24 mouse cellular contexts compared by ENCODE assay signal in the genomic region with DNA sequence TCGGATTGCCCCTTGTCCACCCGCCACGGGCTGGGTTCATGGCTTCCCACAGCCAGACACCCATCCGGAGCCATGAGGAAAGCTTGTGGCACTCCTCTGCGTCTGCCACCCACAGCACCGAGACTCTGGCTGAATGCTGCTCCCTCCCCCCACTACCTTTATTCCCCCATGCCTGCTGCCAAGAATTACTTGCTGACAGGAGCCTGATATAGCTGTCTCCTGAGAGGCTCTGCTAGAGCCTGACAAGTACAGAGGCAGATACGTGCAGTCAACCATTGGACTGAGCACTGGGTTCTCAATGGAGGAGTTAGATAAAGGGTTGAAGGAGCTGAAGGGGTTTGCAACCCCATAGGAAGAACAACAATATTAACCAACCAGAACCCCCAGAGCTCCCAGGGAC.
DNase-seq lines count a peak whose midpoint lies in the region; ATAC-seq and TF ChIP-seq lines count a peak whose summit lies in the region.
"Had no signal": no experiment of that assay in that cellular context is flagged by ENCODE, and none has a peak within 500 bp of the region (broad histone marks: within the 10 kb centered on the region; RNA-seq: fewer than 3 reads in every experiment).

No protein-coding gene starts in this region.

- H3K4me1 ChIP-seq in heart, embryonic 13.5 days = peaks cover 10% of the 10 kb centered on the region; the same call in 1 of the 2 replicates
- H3K4me1 ChIP-seq in heart, postnatal 0 days (ENCODE audit: control insufficient read depth, insufficient read depth) = peaks cover 6% of the 10 kb centered on the region; the same call in 1 of the 2 replicates
- H3K4me1 ChIP-seq: embryonic facial prominence, embryonic 15.5 days; forebrain, embryonic 10.5 days; hindbrain, embryonic 10.5 days; intestine, embryonic 15.5 days had no signal

- H3K9me3 ChIP-seq in heart, embryonic 13.5 days = no peaks in the 10 kb centered on the region
- H3K9me3 ChIP-seq in heart, postnatal 0 days (replicated peaks; ENCODE audit: control insufficient read depth, low read length) = no peaks in the 10 kb centered on the region
- H3K9me3 ChIP-seq: embryonic facial prominence, embryonic 15.5 days; forebrain, embryonic 10.5 days; G1E; hindbrain, embryonic 10.5 days; intestine, embryonic 15.5 days had no signal

- no peak for TF ChIP-seq EP300 in heart, postnatal 0 days (IDR thresholded peaks at IDR 0.05; ENCODE audit: low read depth)

- DNase-seq in gastrocnemius, adult 2 months = peak; percentile 10
- DNase-seq in gastrocnemius, postnatal 4 days (ENCODE audit: low spot score in 2 of 2) = no peak
- no peak for DNase-seq in heart, adult 11 months
- peak; percentile 45 for DNase-seq in heart, postnatal 0 days (ENCODE audit: low spot score)
- no peak for DNase-seq in heart, postnatal 36 days
- DNase-seq in heart, postnatal 4 days = peak; percentile 8
- DNase-seq: adrenal gland, postnatal 10 days; B cell, adult 2 months; cerebellum, adult 11 months; cerebellum, adult 8-10 months; cerebellum, postnatal 14 days; embryo, embryonic 11 days; gastrocnemius, postnatal 36 days; kidney, adult 18-20 months had no signal

- intact Hi-C loops in gastrocnemius, adult 2 months (cut with DNase I) = no loop called here
- intact Hi-C loops in heart, postnatal 36 days (cut with DNase I) = no loop called here

- no peak overlapping the region for H3K4me3 ChIP-seq in gastrocnemius, adult 2 months
- H3K4me3 ChIP-seq in heart, embryonic 13.5 days = no peak overlapping the region
- no peak overlapping the region for H3K4me3 ChIP-seq in heart, postnatal 0 days (ENCODE audit: low read depth, low read length)
- H3K4me3 ChIP-seq: embryonic facial prominence, embryonic 15.5 days; erythroblast, embryonic 14.5 days; forebrain, embryonic 10.5 days; hindbrain, embryonic 10.5 days; intestine, embryonic 15.5 days had no signal

- no peaks in the 10 kb centered on the region for H3K27me3 ChIP-seq in heart, embryonic 13.5 days (replicated peaks)
- no peaks in the 10 kb centered on the region for H3K27me3 ChIP-seq in heart, postnatal 0 days (ENCODE audit: control insufficient read depth, insufficient read depth, low read length)
- H3K27me3 ChIP-seq: embryonic facial prominence, embryonic 15.5 days; intestine, embryonic 15.5 days had no signal

- no peaks in the 10 kb centered on the region for H3K36me3 ChIP-seq in heart, embryonic 13.5 days
- no peaks in the 10 kb centered on the region for H3K36me3 ChIP-seq in heart, postnatal 0 days (replicated peaks; ENCODE audit: control insufficient read depth, insufficient read depth, low read length)
- H3K36me3 ChIP-seq: embryonic facial prominence, embryonic 15.5 days; forebrain, embryonic 10.5 days; G1E; hindbrain, embryonic 10.5 days; intestine, embryonic 15.5 days had no signal

- no peak; the same call in none of the 2 replicates for ATAC-seq in heart, embryonic 13.5 days (ENCODE audit: extremely low read depth, insufficient number of reproducible peaks, low FRiP score, low TSS enrichment)
- peak; percentile 95 for ATAC-seq in heart, postnatal 0 days (ENCODE audit: insufficient read depth, low read depth)
- ATAC-seq: CD4-positive, CD25-positive, alpha-beta regulatory T cell, adult 4 months; forebrain, embryonic 14.5 days; intestine, embryonic 15.5 days had no signal

- no peak for TF ChIP-seq CTCF in gastrocnemius, adult 2 months (IDR thresholded peaks at IDR 0.05)
- no peak for TF ChIP-seq CTCF in heart, postnatal 0 days (IDR thresholded peaks at IDR 0.05; ENCODE audit: low read depth)

- H3K9ac ChIP-seq in heart, embryonic 13.5 days = no peak overlapping the region
- no peak overlapping the region for H3K9ac ChIP-seq in heart, postnatal 0 days (replicated peaks; ENCODE audit: low read depth, low read length)
- H3K9ac ChIP-seq: embryonic facial prominence, embryonic 15.5 days; hindbrain, embryonic 14.5 days; intestine, embryonic 15.5 days had no signal

- H3K27ac ChIP-seq in gastrocnemius, adult 2 months = no peak overlapping the region
- peak overlapping the region; percentile 36; the same call in 1 of the 2 replicates for H3K27ac ChIP-seq in heart, embryonic 13.5 days (replicated peaks)
- no peak overlapping the region for H3K27ac ChIP-seq in heart, postnatal 0 days (ENCODE audit: low read depth)
- H3K27ac ChIP-seq: embryonic facial prominence, embryonic 15.5 days; forebrain, embryonic 10.5 days; hindbrain, embryonic 10.5 days; hindbrain, embryonic 14.5 days; intestine, embryonic 15.5 days had no signal

- 18% methylated on average over 7 of the region's 7 CpGs for WGBS in heart, embryonic 13.5 days
- 23% methylated on average over 7 of the region's 7 CpGs for WGBS in heart, postnatal 0 days

- H3K4me2 ChIP-seq in heart, embryonic 13.5 days = peak overlapping the region; percentile 24; the same call in 1 of the 2 replicates
- H3K4me2 ChIP-seq in heart, postnatal 0 days (ENCODE audit: low read depth, low read length) = no peak overlapping the region
- H3K4me2 ChIP-seq: embryonic facial prominence, embryonic 15.5 days; hindbrain, embryonic 14.5 days; intestine, embryonic 15.5 days had no signal

Comparison
In these comparisons a context has a peak if more than half of its experiments do, and no peak if none do; other contexts are left out.
1. DNase-seq: peak in gastrocnemius, adult 2 months (single experiment), heart, postnatal 0 days (single experiment) and heart, postnatal 4 days (single experiment); none in gastrocnemius, postnatal 4 days (0 of 2), heart, adult 11 months (single experiment) and heart, postnatal 36 days (0 of 2).